Mouse (Mus musculus): Measurements from ENCODE around the gene Zfp1. TPM values are rescaled to one million over a fixed set of nuclear protein-coding genes. Genes with fewer than 3 reads are reported as not detected.

Gene Zfp1
- polyA plus RNA-seq, 1 experiment from 2014 or later: 29.6 TPM

DNA sequence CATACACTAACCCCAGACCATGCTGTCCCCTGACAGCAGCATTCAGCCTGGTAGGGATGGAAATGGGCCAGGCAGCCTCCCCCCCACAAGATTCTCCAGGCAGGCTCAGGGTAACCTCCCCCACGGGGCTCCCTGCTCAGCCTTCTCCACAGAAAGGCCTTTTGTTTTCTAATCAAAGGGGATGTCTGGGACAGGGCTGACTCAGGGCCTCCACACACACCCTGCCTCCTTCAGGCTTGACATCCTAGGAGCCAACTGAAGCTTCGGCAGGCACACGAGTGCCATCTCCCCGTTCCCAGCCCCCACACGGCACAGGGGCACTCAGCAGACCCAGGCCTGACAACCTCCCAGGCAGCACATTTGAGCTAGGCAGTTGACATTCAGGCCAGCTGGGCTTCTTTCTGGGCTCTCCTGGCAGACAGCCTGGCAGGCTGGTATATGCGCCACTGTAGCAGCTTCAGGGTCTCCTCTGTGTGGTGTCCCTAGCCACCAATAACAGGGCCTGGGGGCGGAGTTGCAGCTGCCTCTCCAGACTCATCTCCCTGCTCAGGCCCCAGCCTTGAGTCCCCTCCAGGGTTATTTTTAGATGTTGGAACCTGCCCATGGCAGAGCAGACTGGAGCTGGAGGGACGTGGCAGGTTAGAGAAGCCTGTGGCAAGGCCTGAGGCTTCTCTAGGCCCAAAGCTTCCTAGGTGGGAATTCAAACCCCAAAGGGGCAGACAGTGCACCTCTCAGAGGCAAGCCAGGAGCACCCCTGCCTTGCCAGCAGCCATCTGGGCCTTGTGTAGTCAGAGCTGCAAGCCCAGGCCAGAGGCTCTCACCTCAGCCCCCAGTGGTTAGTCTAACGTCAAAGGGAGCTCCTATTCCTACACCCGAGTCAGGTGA is 73.6 kb downstream of the Zfp1 start:
- Histone ChIP-seq H3K4me1 (peaks cover 26% of the 10 kb centered on the region), H3K4me3 (no peak overlapping the region), H3K27me3 (no peaks in the 10 kb centered on the region), H3K9me3 (no peaks in the 10 kb centered on the region), H3K27ac (peak overlapping the region; percentile 92), H3K4me2 (peak overlapping the region; percentile 41), H3K36me3 (peaks cover 73% of the 10 kb centered on the region), H3K9ac (peak overlapping the region; percentile 65)
- 31% methylated on average over 10 of the region's 10 CpGs for whole genome bisulfite sequencing
- peak; percentile 49; the same call in 1 of the 2 replicates for ATAC-seq (ENCODE audit: insufficient number of reproducible peaks, insufficient read depth, low FRiP score, low TSS enrichment, low read depth)

DNA sequence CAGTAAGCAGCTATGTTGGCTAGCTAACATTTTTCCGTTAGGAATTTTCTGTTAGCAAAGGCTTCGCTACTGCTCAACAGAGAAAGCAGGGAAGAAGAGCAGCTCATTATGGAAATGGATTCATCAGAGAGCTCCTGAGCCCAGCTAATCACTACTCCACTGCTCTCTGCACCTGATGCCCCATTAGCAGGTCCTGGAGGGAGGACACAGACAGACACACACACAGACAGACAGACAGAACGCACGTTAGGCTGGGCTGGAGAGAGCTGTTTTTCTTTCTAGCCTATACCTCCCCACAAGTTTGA is 74.2 kb downstream of the Zfp1 start:
- H3K9me3 ChIP-seq: no peaks in the 10 kb centered on the region
- no peak overlapping the region for H3K4me3 ChIP-seq
- 68% methylated on average over 4 of the region's 4 CpGs for WGBS
- no peak for ATAC-seq (ENCODE audit: insufficient number of reproducible peaks, insufficient read depth, low FRiP score, low TSS enrichment, low read depth)
- peak overlapping the region; percentile 65; the same call in 1 of the 2 replicates for H3K9ac ChIP-seq
- peak overlapping the region; percentile 92 for H3K27ac ChIP-seq
- peaks cover 26% of the 10 kb centered on the region for H3K4me1 ChIP-seq
- peaks cover 68% of the 10 kb centered on the region for H3K36me3 ChIP-seq
- H3K4me2 ChIP-seq: no peak overlapping the region
- H3K27me3 ChIP-seq: no peaks in the 10 kb centered on the region

DNA sequence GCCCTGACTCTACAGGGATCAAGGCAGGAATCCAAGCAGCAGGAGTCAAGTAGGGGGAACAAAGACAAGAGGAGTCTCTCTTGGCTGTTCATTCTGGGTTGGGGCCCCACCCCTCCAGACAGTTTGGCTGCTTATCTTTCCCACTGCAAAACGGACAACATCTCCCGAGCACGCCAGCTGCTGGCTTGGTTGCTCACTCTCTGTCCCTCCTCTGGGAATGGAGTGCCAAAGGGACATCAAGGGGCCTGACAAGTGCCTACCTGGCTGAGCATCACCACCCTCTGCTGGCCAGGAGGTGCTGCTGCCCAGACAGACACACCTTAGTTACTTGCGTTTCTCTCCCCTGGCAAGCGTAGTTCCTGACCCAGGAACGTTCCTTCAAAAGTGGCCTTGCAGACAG is 74.7 kb downstream of the Zfp1 start:
- Histone ChIP-seq H3K27ac (peak overlapping the region; percentile 92), H3K27me3 (no peaks in the 10 kb centered on the region), H3K4me2 (no peak overlapping the region), H3K36me3 (peaks cover 64% of the 10 kb centered on the region), H3K4me3 (no peak overlapping the region), H3K9me3 (no peaks in the 10 kb centered on the region), H3K9ac (peak overlapping the region; percentile 65; the same call in 1 of the 2 replicates), H3K4me1 (peaks cover 26% of the 10 kb centered on the region)
- ATAC-seq (ENCODE audit: insufficient number of reproducible peaks, insufficient read depth, low FRiP score, low TSS enrichment, low read depth): no peak
- 72% methylated on average over 6 of the region's 6 CpGs for WGBS

DNA sequence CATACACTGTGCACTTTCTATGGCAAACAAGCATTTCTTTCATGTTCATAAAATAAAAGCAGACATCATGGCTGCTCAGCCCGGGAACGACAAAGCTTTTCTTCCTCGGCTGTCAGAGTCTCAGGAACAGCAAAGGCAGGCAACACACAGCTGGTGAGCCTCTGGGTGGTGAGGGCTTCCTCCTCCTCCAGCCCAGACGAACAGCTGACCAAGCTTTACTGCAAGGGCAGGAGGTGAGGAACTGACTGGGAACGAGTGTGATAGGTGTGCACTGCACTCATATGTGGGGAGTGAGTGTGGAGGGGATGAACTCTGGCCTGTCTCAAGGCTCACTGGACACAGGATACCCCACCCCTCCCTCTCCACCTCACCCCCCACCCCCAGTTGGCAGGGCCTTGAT is 75.7 kb downstream of the Zfp1 start:
- H3K36me3 ChIP-seq: peaks cover 53% of the 10 kb centered on the region
- peaks cover 26% of the 10 kb centered on the region for H3K4me1 ChIP-seq
- 52% methylated on average over 5 of the region's 5 CpGs for WGBS
- peak overlapping the region; percentile 60 for H3K27ac ChIP-seq
- no peak overlapping the region for H3K9ac ChIP-seq
- no peaks in the 10 kb centered on the region for H3K27me3 ChIP-seq
- no peak overlapping the region for H3K4me2 ChIP-seq
- no peak for ATAC-seq (ENCODE audit: insufficient number of reproducible peaks, insufficient read depth, low FRiP score, low TSS enrichment, low read depth)
- no peak overlapping the region for H3K4me3 ChIP-seq
- no peaks in the 10 kb centered on the region for H3K9me3 ChIP-seq

DNA sequence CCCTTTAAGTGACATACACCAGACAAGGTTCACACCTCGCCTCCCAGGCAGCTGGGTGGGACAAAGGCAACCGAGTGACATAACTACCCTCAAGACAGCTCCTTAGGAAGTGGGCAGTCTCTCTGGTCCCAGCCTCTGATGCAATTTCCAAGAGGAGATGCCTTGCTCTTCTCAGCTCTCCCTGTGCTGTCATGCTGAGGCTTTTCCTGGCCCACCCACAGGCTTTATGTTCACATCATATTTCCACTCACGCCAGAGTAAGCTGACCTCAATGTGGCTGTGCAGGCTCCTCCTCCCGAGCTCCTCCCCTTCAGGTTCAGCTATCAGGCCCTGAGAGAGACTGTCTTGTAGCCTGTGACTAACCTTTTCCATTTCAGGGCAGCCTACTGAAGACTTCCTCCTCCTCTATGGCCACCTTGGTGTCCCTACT is 76.9 kb downstream of the Zfp1 start:
- Histone ChIP-seq H3K9me3 (no peaks in the 10 kb centered on the region), H3K4me1 (peaks cover 31% of the 10 kb centered on the region), H3K36me3 (peaks cover 41% of the 10 kb centered on the region), H3K27me3 (no peaks in the 10 kb centered on the region), H3K4me2 (no peak overlapping the region), H3K4me3 (no peak overlapping the region), H3K27ac (no peak overlapping the region), H3K9ac (no peak overlapping the region)
- 55% methylated on average over 4 of the region's 4 CpGs for WGBS
- no peak for ATAC-seq (ENCODE audit: insufficient number of reproducible peaks, insufficient read depth, low FRiP score, low TSS enrichment, low read depth)

Small RNAs within 50 kb of the gene (microRNA-seq; reads per million reads assigned to microRNA genes)
- not detected for gene Mir7076

Other genes starting within 250 kb of the Zfp1 start
- gene Fa2h, start 249.6 kb upstream of the Zfp1 start, polyA plus RNA-seq (2015; fragmentation: Nextera tagmentation; extraction: Ambion mirVana): 0.17 TPM in 1 of 2 replicates, not detected in the other
- gene Wdr59, start 121.3 kb upstream of the Zfp1 start, polyA plus RNA-seq (2015; fragmentation: Nextera tagmentation; extraction: Ambion mirVana): 8.0 and 9.6 TPM in 2 replicates
- 36.2 and 51.5 TPM in 2 replicates for gene Znrf1, start 107.3 kb upstream of the Zfp1 start, polyA plus RNA-seq (2015; fragmentation: Nextera tagmentation; extraction: Ambion mirVana)
- 0.41 and 0.44 TPM in 2 replicates for gene Ldhd, start 13.0 kb upstream of the Zfp1 start, polyA plus RNA-seq (2015; fragmentation: Nextera tagmentation; extraction: Ambion mirVana)
- 1.2 TPM in 1 of 2 replicates, not detected in the other for gene Ctrb1, start 47.6 kb downstream of the Zfp1 start, polyA plus RNA-seq (2015; fragmentation: Nextera tagmentation; extraction: Ambion mirVana)
- gene Bcar1, start 100.4 kb downstream of the Zfp1 start, polyA plus RNA-seq (2015; fragmentation: Nextera tagmentation; extraction: Ambion mirVana): 35.6 and 37.3 TPM in 2 replicates
- gene Cfdp1, start 210.9 kb downstream of the Zfp1 start, polyA plus RNA-seq (2015; fragmentation: Nextera tagmentation; extraction: Ambion mirVana): 257 and 260 TPM in 2 replicates
- gene Tmem170, start 233.3 kb downstream of the Zfp1 start, polyA plus RNA-seq (2015; fragmentation: Nextera tagmentation; extraction: Ambion mirVana): 8.3 and 8.6 TPM in 2 replicates